Mouse (Mus musculus) MEL (cell line): ENCODE data around the gene Adamtsl4. TPM values are rescaled to one million over a fixed set of nuclear protein-coding genes. Genes with fewer than 3 reads are reported as not detected.

Experiments used
- DNase-seq: peaks from one replicate; pipeline ENCODE4 v3.0.0; 2011; ENCODE audit warnings: low read depth, low spot score
- H3K27ac ChIP-seq: 2 replicates; pipeline ENCODE4 v1.5.1; 2012; ENCODE audit warnings: low read depth, mild to moderate bottlenecking, control low read depth, low read length, moderate library complexity; ENCODE audit not compliant: control insufficient read depth
- H3K27me3 ChIP-seq, 2 experiments: fragments of 150-350 bp in 1 of 2; sonication (generic) in 1 of 2; 2 replicates each; pipeline ENCODE4 v1.6.1; 2012; ENCODE audit warnings: low read length in 2 of 2, mild to moderate bottlenecking in 2 of 2, improper control_type of control experiment in 1 of 2, moderate library complexity in 1 of 2; ENCODE audit not compliant: insufficient read depth in 2 of 2, control insufficient read depth in 1 of 2
- H3K36me3 ChIP-seq, 2 experiments: 2 replicates each; pipeline ENCODE4 v1.6.1; 2012 to 2014; ENCODE audit warnings: low read length in 2 of 2, improper control_type of control experiment in 1 of 2, inconsistent platforms in 1 of 2, mild to moderate bottlenecking in 1 of 2; ENCODE audit not compliant: insufficient read depth in 2 of 2, control insufficient read depth in 1 of 2
- H3K4me1 ChIP-seq, 2 experiments: fragments of 150-350 bp in 1 of 2; sonication (generic) in 1 of 2; 2 replicates each; pipeline ENCODE4 v1.6.1; 2012; ENCODE audit warnings: low read length in 2 of 2, improper control_type of control experiment in 1 of 2, mild to moderate bottlenecking in 1 of 2; ENCODE audit not compliant: insufficient read depth in 2 of 2, control insufficient read depth in 1 of 2
- H3K4me3 ChIP-seq, 2 experiments: fragments of 150-350 bp in 1 of 2; sonication (generic) in 1 of 2; 2 replicates each; pipeline ENCODE4 v1.5.1; 2012; ENCODE audit warnings: low read depth in 2 of 2, low read length in 2 of 2, mild to moderate bottlenecking in 2 of 2, moderate library complexity in 2 of 2, control low read depth in 1 of 2, improper control_type of control experiment in 1 of 2; ENCODE audit not compliant: control insufficient read depth in 1 of 2, insufficient read depth in 1 of 2
- H3K79me2 ChIP-seq: 2 replicates; pipeline ENCODE4 v1.6.1; 2012; ENCODE audit warnings: mild to moderate bottlenecking, low read length, moderate library complexity; ENCODE audit not compliant: control insufficient read depth, poor library complexity, insufficient read depth
- H3K9ac ChIP-seq: 2 replicates; pipeline ENCODE4 v1.6.1; 2012; ENCODE audit warnings: low read depth, mild to moderate bottlenecking, control low read depth, low read length, moderate library complexity; ENCODE audit not compliant: control insufficient read depth, poor library complexity, severe bottlenecking
- H3K9me3 ChIP-seq: fragments of 150-350 bp; sonication (generic); replicated peaks from 2 replicates; pipeline ENCODE4 v1.6.1; 2012; ENCODE audit warnings: mild to moderate bottlenecking, low read length, improper control_type of control experiment, moderate library complexity; ENCODE audit not compliant: insufficient read depth
- MEF2A ChIP-seq: IDR thresholded peaks from 2 replicates; pipeline ENCODE4 v1.6.1; 2014; ENCODE audit warnings: low read depth, mild to moderate bottlenecking, inconsistent platforms, low read length, improper control_type of control experiment; ENCODE audit not compliant: poor library complexity, insufficient replicate concordance, severe bottlenecking; ENCODE audit errors: extremely low read depth
- MXI1 ChIP-seq: IDR thresholded peaks from 2 replicates; pipeline ENCODE4 v1.6.1; 2011; ENCODE audit warnings: mild to moderate bottlenecking, low read depth, low read length, improper control_type of control experiment
- POLR2AphosphoS2 ChIP-seq: IDR thresholded peaks from 2 replicates; pipeline ENCODE4 v1.6.1; 2011; ENCODE audit warnings: low read length, improper control_type of control experiment
- TAL1 ChIP-seq: IDR thresholded peaks from 2 replicates; pipeline ENCODE4 v1.6.1; 2012; ENCODE audit warnings: mild to moderate bottlenecking, inconsistent platforms, low read length, moderate library complexity, mixed read lengths
- TCF12 ChIP-seq: IDR thresholded peaks from 2 replicates; pipeline ENCODE4 v1.6.1; 2014; ENCODE audit warnings: low read depth, mild to moderate bottlenecking, inconsistent platforms, low read length, improper control_type of control experiment, moderate library complexity
- ZMIZ1 ChIP-seq: IDR thresholded peaks from 2 replicates; pipeline ENCODE4 v1.6.1; 2012; ENCODE audit warnings: low read depth, mild to moderate bottlenecking, inconsistent platforms, low read length, improper control_type of control experiment, moderate library complexity
- polyA plus RNA-seq, 2 experiments: library from polyadenylated mRNA; stranded (reverse) in 1 of 2; unstranded in 1 of 2; fragments of >175 nt in 1 of 2; fragments of >200 nt in 1 of 2; gene quantifications; 2 replicates each; pipeline versions ENCODE4 v1.2.1 to v1.2.4; 2012; ENCODE audit warnings: low replicate concordance in 2 of 2, low read depth in 1 of 2; ENCODE audit not compliant: insufficient read length in 2 of 2, insufficient read depth in 1 of 2, missing spikeins in 1 of 2
- total RNA-seq: library from RNA; depleted of rRNA; stranded (reverse); fragments of 300-350 nt; gene quantifications from 2 replicates; pipeline ENCODE4 v1.2.3, GENCODE M21; 2012

Gene Adamtsl4
- total and polyA plus RNA-seq, 3 experiments, result 0.27 to 0.88 TPM; not detected in 1

DNA sequence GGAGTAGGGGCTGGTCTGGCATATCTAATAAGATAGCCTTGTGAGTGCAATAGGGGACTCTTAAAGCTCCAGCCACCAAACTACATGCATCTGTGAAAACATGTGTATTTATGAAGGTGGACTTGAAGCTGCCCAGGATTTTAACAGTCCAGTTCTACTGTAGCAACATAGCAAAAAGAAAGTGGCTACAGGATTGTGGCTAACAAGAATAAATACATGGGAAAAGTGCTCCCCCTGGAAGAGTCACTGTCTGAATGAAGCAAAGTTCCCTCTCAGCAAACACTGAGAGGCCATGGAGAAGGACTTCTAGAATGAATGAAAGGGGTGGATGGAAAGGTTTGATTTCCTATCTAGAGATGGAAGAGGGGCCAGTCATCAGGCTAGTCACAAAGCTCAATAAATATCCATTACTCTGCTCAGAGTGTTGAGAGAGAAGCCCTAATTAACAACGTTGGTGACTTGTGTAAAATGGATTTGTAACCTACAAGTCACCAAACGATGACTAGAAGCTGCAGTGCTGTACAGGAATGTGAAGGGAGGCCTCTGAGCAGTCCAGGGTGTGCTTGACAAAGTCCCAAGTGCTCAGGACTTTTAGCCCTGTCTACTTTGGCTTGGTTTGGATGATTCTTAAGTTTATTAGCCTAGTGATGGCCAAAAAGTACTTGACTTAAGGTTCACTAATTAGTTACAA, 26.8 kb downstream of the Adamtsl4 start:
- peaks cover 68% of the 10 kb centered on the region for H3K79me2 ChIP-seq
- H3K27ac ChIP-seq, result peak overlapping the region; percentile 83
- peak; percentile 68 for DNase-seq
- H3K4me1 ChIP-seq, result peaks cover 44 to 53% of the 10 kb centered on the region in 2 experiments
- TF ChIP-seq MXI1 (no peak), TCF12 (no peak)
- TF ChIP-seq, all 39 proteins: peak for 0
- Histone ChIP-seq H3K9ac (peak overlapping the region; percentile 92), H3K36me3 (peaks cover 44 to 65% of the 10 kb centered on the region in 2 experiments), H3K9me3 (no peaks in the 10 kb centered on the region), H3K4me3 (peak overlapping the region; percentile 64 to 90), H3K27me3 (no peaks in the 10 kb centered on the region)

DNA sequence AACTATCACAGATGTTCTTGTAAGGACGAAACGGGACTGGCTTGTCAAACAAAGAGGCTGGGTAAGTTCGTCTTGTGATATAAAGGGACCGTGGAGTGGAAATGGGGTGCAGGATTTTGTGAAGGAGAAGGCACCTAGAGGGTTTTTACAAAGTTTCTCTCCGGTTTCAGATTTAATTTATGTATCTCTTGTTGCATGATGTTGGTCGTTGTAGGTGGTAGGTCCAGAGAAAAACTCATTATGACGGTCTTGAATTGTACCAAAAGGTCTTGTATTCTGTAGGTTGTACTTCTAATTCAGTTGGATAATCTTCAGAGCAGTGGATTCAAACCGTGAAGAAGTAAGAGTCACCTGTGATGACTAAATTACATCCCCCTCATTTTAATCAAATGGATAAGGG, 27.8 kb downstream of the Adamtsl4 start:
- Histone ChIP-seq H3K27ac (peak overlapping the region; percentile 83), H3K9me3 (no peaks in the 10 kb centered on the region), H3K4me1 (peaks cover 37 to 44% of the 10 kb centered on the region in 2 experiments), H3K36me3 (peaks cover 42 to 55% of the 10 kb centered on the region in 2 experiments), H3K79me2 (peaks cover 61% of the 10 kb centered on the region), H3K9ac (peak overlapping the region; percentile 92), H3K4me3 (peak overlapping the region; percentile 64 to 90), H3K27me3 (no peaks in the 10 kb centered on the region)
- no peak for DNase-seq
- TF ChIP-seq MEF2A (no peak), ZMIZ1 (no peak)

DNA sequence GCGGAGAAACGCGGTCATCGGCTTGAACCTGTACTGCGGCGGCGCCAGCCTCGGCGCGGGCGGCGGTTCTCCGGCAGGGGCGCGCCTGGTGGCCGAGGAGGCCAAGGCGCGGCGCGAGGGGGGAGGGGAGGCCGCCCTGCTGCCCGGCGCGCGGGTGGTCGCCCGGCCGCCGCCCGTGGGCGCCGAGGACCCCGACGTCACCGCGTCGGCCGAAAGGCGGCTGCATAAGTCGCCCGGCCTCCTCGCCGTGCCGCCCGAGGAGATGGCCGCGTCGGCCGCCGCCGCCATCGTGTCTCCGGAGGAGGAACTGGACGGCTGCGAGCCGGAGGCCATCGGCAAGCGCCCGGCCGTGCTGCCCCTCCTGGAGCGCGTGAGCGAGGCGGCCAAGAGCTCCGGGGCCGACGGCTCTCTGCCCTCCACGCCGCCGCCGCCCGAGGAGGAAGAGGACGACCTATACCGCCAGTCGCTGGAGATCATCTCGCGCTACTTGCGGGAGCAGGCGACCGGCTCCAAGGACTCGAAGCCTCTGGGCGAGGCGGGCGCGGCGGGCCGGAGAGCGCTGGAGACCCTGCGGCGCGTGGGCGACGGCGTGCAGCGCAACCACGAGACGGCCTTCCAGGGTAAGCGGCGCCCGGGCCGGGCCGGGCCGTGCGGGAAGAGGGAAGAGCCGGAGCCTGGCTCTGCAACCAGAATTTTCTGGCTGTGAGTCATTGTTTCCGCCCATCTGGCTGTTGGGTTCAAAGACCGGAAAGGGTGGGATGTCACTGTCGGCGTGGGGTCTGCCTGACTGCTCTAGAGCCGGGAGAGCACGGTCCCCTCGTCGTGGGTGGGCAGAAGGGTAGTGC, 28.6 kb downstream of the Adamtsl4 start:
- Histone ChIP-seq H3K9ac (peak overlapping the region; percentile 92), H3K79me2 (peaks cover 54% of the 10 kb centered on the region), H3K4me1 (peaks cover 35 to 36% of the 10 kb centered on the region in 2 experiments), H3K27ac (peak overlapping the region; percentile 83), H3K4me3 (peak overlapping the region; percentile 64 to 90), H3K36me3 (peaks cover 40 to 47% of the 10 kb centered on the region in 2 experiments), H3K9me3 (no peaks in the 10 kb centered on the region), H3K27me3 (no peaks in the 10 kb centered on the region)
- DNase-seq, result peak; percentile 94
- TF ChIP-seq POLR2AphosphoS2 (no peak), TAL1 (peak; percentile 18; the same call in 1 of the 2 replicates)
